Mouse (Mus musculus) retina, postnatal 7 days (tissue): Measurements from ENCODE around the gene Fip1l1.
A peak's percentile ranks its signal among the peaks of the same experiment; 100 is the strongest.

Experiments used
- DNase-seq: peaks from one replicate; pipeline ENCODE4 v3.0.0-alpha.2; 2012; ENCODE audit warnings: low read depth, low spot score

Fip1l1 gene

DNA sequence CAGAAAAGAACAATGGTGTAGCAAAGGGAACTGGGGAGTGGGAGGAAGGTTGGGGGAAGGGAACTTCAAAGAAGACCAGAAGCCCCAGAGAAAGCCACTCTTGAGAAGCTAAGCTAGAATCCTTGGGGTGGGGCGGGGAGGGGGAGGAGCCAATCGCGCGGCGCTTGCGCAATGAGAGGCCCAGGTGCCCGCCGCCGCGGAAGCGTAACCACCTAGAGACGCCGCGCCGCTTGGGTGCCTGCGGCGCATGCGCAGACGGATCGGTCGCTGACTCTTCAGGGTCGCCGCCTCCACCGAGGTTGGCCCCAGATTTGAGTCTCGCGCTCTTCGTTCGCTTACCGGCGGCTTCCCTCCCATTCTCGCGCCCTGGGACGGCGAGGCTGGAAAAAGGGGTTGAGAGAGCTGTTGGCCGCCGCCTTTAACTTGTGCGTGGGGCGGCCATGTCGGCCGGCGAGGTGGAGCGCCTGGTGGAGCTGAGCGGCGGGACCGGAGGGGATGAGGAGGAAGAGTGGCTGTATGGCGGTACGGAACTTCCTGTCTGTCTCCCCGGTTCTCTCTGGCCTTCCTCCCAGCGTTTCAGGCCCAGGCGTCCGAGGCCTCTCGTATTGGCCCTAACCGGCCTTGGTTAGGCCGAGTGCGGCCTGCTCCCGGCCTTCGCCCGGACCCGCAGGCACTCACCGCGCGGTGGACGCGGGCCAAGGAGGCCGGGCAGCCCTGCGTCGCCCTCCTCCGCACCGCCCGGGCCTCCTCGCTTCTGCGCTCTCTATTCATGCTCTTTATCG is at the start of gene Fip1l1:
TSS of gene Fip1l1 (plus strand) at position 210 of the 782 bp plus-strand sequence.
- peak; percentile 92 for DNase-seq

GRCm38 (mm10) chr5:74492705-74493104 is 42.5 kb upstream of the Fip1l1 start:
- no peak for DNase-seq

DNA sequence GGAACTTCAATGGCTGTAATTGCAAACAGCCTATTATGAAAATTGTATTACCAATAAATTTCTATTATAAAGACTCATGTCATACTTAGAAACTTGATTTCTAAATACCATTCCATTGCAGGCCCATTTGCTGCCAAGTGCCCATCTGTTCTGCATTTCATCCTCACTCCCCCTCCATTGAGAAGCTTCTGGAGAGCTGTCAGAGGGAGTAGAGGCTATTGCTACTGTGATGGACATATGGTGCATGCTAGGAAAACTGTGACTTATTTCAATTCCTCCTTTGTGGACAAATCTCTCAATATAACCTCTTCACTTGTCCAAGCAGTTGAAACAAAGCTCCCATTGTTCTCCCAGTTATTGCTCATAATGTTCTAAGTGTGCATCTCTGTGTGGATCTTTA is 23.6 kb upstream of the Fip1l1 start:
- no peak for DNase-seq

DNA sequence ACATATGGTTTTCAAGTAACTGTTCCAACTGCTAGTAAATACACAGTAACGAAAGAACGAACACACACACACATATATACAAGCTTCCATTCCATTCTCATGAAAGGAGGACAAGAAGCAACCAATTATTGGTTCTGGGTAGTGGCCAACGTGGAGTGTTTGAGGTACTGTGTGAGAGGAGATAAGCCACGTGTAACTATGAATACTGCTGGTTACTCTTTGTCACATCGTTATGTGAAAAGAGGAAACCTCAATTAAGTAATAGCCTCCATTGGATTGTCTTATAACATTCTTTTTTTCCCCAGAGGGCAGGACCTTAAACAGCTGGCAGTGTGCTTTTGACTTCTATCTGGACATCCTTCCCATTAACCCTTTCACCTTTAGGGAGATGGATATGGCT is 8.2 kb upstream of the Fip1l1 start:
- no peak for DNase-seq

DNA sequence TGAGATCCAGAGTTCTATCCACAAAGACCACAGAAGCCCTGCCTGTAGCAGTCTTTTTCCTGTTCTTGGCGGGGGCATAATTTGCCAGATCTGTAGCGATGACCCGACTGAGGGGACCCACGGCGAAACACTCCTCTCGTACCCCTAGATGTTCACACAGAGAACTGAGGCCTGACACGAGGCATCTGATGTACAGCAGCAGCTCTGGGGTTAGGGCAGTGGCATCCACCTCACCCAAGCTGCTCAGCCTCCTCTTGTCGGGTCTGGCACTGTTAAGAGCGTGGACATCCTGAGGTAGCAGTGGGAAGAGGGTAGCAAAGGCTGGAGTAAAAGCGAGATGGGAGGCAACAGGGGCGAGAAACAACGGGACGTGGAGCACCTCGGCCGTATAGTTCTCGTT is 4.5 kb upstream of the Fip1l1 start:
- DNase-seq: no peak

DNA sequence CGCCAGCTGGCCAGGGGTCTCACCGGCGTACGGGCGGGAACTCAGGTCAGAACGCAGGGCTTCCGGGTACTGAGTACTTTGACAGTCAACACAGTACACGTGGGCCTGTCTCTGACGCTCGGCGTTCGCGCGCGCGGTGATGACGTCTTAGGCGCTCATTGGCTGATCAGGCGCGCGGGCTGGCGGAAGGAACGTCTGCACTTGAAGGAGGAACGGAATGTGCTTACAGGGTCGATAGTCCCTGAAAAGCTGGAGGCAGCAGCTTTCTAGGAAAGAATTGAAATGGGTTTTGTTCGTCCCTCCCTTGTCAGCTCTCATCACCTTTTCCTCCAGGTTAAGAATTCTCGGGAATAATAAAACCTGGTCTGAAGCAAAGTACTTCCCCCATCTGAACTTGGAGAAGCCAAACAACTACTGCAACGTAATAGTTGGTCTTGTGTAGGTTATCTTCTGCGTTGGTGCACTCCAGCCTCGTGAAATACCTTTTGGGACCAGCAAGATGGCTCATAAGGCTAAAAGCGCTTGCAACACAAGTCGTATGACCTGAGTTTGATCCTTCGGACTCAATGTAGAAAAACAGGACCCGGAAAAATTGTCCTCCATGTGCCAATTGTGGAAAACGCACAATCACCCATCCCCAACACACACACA is 3.5 kb upstream of the Fip1l1 start, which contains the start of gene Scfd2:
TSS of gene Scfd2 (minus strand) at position 130 of the 651 bp plus-strand sequence.
- DNase-seq: peak; percentile 92

DNA sequence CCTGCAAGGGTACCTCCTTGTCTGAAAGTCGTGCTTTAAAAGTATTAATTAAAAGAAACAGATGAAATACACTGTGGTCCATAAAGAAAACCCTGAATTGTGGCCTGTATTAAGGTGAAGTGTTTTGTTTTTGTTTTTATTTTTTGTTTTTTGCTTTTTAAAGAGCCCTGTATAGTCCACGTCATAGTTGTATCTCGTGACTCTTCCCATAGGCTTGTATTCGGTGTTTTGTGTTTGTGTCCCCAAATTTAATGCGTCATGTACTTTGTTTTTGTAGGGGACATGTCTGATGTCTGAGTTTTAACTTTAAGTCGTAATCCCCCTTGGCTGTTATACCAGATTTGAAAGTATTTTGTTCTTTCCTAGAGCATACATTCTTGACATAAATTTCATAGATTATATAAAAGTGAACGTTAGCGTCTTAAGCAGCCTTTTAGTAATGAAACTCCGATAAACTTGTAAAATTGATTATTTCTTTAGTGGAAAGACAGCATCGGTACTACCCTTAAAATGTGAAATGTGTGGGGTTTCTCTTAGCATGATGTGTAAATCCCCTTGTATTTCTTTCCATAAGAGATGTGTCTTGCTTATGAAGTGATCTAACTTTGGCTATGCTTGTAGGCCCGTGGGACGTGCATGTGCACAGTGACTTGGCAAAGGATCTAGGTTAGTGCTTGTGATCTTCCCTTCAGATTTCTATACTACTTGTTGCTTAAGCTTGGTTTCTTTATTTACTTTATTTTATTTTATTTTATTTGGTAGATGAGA is 1.1 kb downstream of the Fip1l1 start:
- no peak for DNase-seq

DNA sequence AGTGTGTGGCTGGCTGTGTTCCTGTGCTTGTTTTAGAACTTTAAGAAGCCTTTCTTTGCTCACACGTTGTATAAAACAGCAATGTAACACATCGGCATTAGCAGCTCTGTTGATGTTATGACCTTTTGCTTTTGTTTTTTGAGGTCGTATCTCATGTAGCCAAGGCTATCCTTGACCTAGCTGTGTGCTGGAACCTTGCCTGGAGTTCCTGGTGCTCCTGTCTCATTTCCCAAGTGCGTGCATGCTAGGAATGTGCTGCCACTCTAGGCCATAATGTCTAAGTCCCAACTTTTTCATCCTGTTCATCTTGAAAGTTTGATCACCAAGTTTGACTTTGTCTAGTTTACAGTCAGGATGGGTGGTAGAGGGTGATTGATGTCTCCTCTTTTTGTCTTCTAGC is 10.4 kb downstream of the Fip1l1 start:
- no peak for DNase-seq

DNA sequence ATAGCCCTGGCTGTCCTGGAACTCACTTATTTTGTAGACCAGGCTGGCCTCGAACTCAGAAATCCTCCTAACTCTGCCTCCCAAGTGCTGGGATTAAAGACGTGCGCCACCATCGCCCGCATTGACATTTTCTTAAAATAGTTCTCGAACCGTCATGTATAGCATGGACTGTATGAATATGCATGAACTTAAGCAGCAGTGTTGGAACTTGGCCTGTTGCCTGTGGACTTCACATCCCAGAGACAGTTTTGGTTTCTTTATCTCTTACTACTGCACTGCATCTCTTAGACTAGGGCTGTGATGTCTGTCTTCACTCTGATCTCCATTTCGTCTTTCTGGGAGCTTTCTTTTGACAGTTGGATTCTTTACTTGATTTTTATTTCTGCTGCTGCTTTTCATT is 14.3 kb downstream of the Fip1l1 start:
- no peak for DNase-seq

DNA sequence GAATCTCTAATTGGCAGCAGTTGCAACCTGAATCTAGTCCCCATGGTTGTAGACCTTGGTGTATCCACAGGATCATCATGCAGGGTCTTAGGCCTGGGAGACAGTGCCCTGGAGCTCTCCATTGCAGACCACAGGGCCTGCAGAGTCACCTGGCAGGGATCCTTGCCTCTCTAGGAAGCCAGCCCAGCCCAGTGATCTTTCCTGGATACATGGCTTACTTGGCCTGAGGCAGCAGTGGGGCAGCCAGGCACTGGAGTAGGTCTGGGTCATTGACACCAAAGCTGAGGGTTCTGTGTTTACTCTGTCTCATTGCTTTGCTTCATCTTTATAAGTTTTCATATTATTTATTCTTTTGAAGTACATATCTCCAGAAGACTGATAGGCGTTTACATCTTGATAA is 25.9 kb downstream of the Fip1l1 start:
- DNase-seq: no peak

DNA sequence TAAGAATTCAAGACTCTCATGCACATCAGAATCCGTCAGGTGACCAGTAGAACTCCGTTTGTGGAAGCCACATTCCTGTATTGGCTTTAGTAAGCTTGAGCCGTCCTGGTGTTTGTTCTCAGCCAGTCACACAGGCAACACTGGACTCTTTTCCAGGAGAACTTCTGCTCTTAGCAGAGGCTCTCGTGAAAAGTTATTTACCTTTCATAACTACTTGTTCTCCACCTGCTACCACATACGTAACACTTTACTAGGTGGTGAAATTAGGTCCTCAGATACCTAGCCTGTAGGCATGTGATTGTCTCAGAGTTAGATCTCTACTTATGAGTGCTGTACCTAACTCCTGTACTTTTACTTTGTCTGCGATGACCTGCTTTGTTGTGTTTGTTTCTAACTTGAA is 36.5 kb downstream of the Fip1l1 start:
- no peak for DNase-seq

- no peak for DNase-seq
Observed at GRCm38 (mm10) chr5:74589133-74589532, 53.9 kb downstream of the Fip1l1 start.

GRCm38 (mm10) chr5:74591413-74591812 is 56.2 kb downstream of the Fip1l1 start:
- DNase-seq: no peak

- no peak for DNase-seq
Observed at GRCm38 (mm10) chr5:74593147-74593546, 57.9 kb downstream of the Fip1l1 start.

- no peak for DNase-seq
Observed at GRCm38 (mm10) chr5:74600010-74600409, 64.8 kb downstream of the Fip1l1 start.

- no peak for DNase-seq
Observed at GRCm38 (mm10) chr5:74601171-74601570, 65.9 kb downstream of the Fip1l1 start.

GRCm38 (mm10) chr5:74601965-74602364 is 66.7 kb downstream of the Fip1l1 start:
- DNase-seq: no peak

DNA sequence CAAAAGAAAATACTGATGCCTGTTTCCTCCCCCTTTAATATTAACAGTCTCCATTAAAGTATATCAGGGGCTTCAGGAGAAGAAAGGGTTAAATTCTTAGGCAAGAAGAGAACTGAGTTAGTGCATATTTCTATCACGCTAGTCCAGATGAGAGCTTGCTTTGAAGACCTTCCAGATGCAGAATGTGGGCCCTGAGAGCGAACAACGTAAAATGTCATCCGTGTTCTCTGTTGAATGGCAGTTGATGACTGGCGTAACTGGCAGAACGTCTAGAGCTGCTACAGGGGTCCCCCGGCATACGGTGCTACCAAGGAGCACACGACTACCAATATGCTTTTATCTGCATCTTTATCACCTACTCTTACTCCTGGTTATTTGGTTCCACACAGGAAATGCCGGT is 67.1 kb downstream of the Fip1l1 start:
- no peak for DNase-seq

- no peak for DNase-seq
Observed at GRCm38 (mm10) chr5:74603306-74603705, 68.1 kb downstream of the Fip1l1 start.

- DNase-seq: no peak
Observed at GRCm38 (mm10) chr5:74606213-74606612, 71.0 kb downstream of the Fip1l1 start.

DNA sequence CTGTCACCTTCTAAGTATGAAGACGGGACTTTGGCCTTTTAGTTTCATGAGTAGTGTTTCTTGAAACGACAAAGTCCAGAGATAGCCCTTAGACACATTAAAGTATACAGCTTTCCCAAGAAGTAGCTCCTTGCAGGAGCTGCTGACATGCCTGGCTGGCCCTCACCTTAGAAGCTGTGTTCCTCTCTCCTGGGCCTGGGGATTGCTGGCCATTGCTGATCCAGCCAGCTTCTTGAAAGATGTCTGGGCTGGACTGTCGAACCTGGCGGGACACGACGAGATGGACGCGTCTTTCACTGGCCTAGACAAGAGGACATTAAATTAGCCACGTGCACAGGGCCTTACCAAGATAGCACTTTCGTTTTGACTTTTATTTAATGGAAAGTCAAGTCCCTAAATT is 75.3 kb downstream of the Fip1l1 start:
- DNase-seq: no peak

- DNase-seq: no peak
Observed at GRCm38 (mm10) chr5:74612713-74613112, 77.5 kb downstream of the Fip1l1 start.
